Mouse (Mus musculus) layer of hippocampus, postnatal 25 days (tissue): Measurements from ENCODE around the gene Olfr291. TPM values are rescaled to one million over a fixed set of nuclear protein-coding genes. Genes with fewer than 3 reads are reported as not detected.

ENCODE experiments used
- DNase-seq, 2 experiments: peaks; one replicate each; pipeline ENCODE4 v3.0.0; 2022; ENCODE audit warnings: mixed read lengths in 2 of 2, low spot score in 1 of 2; ENCODE audit errors: extremely low spot score in 1 of 2
- total RNA-seq, 2 experiments: library from RNA; stranded (reverse); gene quantifications; 2 replicates each; pipeline ENCODE4 v1.2.3; 2021

Gene Olfr291
- total RNA-seq: not detected

GRCm38 (mm10) chr7:84853253-84853652 lies at the start of gene Olfr291:
Olfr291 (plus strand) TSS chr7:84853553.
- no peak for DNase-seq

GRCm38 (mm10) chr7:84805224-84805623 lies 48.1 kb upstream of the Olfr291 start:
- DNase-seq: no peak

GRCm38 (mm10) chr7:84806159-84806558 lies 47.2 kb upstream of the Olfr291 start:
- no peak for DNase-seq

DNA sequence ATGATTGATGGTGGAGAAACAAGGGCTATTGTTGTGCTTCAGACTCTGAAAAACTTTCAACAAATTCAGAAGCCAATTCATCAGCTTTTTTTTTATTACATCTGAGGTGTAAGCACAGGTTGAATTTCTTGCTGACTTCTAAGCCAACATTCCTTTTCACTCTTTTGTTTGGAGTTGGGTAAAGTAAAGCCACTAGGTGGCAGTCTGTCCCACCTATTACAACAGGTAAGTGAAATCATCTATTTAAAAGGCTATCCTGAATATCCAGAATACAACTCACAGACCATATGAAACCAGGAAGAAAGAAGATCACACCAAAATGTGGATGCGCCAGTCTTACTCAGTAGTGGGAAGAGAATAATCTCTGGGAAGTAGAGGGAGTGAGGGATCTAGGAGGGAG lies 31.2 kb downstream of the Olfr291 start:
- no peak for DNase-seq

Other genes starting within 250 kb of the Olfr291 start
- gene Fah, start 246.8 kb upstream of the Olfr291 start, total RNA-seq: 10 to 100 TPM; 18.4 to 19.2 TPM
- 10 to 100 TPM; 74.4 to 78.4 TPM for gene Zfand6, start 163.6 kb upstream of the Olfr291 start, total RNA-seq
- gene Vmn2r65, start 110.6 kb downstream of the Olfr291 start, total RNA-seq: not detected
- gene Vmn2r66, start 158.7 kb downstream of the Olfr291 start, total RNA-seq: not detected